Mouse (Mus musculus) urinary bladder, adult 2 months (tissue): ENCODE measurements at regions not wholly inside any gene's neighbourhood (a gene's known extent, or its start where the extent isn't known, plus 50 kb on each side); places are given as distances from the start of the nearest gene placed in this dataset.

Source experiments
- DNase-seq: peaks from one replicate; pipeline ENCODE4 v3.0.0; 2022; ENCODE audit warnings: low spot score

DNA sequence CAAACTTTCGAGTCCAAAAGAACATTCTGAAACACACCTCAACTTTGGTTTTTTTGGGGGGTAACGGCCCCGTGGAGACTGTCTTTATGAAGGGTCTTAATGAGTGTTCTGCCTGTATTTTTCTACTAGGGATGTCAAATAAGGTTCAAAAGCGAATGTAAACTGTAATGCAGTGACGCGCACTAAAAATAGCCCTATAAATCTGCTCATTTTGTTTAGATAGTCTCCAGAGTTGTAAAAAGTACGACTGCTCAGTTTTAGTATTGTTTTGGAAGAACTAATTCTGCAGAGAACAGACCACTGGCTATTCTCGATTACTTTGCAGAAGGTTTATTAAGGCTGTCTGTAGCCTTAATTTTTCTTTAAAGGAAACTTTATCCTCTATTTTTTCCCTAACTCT lies 68.6 kb upstream of the BC052040 start:
- no peak for DNase-seq

DNA sequence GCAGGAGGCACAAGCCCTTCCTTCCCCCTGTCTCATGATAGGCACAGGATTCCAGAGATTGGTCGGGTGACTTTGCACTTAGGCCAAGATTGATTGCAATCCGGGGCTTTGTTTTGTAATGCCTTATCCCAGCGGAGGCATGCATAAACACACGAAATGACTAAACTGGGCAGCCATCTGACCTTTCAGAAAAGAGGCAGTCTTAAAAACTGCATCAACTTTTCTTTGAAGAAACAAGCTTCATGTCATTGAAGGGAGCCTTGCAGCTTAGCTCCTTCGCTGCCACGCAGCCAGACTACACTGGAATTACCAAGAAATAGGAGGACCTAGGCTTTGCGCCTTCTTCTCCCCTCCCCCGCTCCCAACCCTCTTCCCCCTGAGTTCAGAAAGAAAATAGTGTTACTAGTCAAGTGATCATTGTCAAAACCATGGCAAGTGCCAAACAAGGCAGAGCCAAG lies 67.7 kb upstream of the BC052040 start:
- no peak for DNase-seq

DNA sequence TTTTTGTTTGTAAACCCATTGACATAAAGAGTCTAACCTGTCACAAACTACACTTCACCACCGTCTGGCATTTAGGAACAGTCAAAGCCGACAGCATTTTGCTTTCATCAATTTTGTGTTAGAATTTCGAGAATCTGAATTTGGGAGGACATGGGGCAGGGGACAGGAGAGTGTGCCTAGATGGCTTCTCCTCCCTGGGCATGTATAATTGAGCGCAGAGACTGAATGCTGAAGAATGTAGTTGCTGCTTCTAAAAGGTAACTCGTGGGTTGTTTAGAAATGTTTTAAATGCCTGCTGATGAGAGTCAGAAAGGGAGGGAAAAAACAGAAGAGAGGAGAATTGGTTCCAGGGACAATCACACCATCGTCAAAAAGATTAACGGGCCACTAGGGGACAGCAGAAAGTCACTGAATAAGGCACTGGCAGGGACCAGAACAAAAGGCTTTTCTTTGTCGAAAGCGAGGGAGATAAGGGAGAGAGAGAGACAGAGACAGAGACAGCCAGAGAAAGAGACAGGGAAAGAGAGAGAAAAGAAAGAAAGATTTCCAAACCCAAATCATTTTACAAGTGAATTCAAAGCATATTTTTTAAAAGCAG lies 66.6 kb upstream of the BC052040 start:
- DNase-seq: no peak

DNA sequence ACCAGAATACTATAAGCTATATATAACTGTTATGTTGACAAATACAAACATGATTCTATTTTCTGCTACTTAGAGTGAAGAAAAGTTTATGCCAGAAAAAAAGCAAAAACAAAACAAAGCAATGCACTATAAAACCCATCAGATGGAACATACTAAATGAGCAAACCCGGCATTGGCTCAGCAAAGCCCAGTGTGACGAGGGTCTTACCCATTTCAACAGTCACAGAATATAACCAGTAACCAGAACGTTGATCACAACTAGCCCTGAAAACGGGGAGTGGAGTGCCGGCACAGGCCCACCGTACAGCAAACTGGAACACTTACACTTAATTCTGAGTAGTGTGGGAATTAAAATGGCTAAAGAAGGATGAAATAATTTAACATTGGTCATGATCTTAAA lies 66.0 kb upstream of the BC052040 start:
- no peak for DNase-seq

DNA sequence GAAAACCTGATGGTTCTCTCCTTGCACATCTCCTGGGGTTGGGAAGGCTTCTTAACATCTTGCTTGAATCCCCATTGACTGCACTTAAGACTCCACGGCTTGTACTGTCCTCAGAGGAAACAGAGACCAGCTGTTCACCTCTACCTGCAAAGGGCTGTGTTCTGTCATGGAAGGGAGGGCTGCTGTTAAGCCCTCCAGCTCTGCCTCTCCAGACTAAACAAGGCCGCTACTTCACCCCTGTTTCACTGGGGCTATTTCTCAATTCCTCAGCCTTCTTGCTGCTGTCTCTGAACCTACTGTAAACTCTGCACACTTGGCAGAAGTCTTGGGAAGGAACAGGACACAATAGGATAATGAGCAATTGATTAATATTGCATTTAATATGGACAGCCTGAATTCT lies 64.7 kb upstream of the BC052040 start:
- no peak for DNase-seq

DNA sequence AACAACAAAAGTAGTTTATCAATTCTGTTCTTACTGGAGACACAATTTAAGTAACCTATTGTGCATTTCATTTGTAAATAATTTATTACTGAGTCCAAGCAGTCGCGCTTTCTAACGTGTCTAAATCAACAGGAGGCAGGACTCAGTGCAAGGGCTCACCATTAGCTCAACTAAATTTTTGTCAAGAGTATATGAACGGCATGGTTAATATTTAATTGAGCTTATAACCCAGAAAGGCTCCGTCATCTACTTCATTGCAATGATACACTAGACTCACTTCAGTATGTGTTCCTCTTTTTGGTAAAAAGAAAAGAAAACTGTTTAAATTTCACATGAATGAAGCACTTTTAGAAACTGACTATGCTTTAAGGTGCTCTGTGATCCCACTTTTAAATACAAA lies 61.5 kb upstream of the BC052040 start:
- no peak for DNase-seq

DNA sequence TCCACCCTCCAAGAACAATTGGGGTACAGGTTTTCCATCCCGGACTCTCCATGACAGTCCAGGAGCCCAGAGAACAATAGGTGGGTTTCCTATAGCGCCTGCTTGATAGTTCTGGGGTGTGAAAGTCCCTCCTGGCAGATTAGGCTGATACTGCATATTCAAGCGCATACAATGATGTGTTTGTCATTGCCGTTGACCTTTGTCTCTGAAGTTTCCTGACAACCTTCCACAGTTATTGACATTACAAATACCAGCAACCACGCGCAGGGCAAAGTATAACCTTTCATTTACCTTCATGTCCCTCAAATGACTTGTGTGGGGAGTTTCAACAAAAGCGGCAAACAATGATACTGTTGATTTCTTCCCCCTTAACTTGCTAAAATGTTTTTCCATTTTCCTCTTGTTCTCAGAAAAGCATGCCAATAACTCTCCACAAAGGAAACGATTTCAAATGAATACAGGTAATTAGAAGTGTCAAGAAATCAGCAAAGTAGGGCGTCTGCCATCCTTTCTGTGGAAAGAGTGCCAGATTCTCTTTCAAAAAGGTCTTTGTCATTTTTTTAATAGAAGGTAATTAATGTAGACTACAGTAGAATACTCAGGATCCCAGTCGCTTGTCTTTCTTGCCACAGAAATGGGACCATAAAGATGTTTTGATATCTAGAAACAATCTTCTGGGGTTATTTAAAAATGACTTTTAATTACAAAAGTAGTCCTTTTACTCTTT lies 60.9 kb upstream of the BC052040 start:
- no peak for DNase-seq

DNA sequence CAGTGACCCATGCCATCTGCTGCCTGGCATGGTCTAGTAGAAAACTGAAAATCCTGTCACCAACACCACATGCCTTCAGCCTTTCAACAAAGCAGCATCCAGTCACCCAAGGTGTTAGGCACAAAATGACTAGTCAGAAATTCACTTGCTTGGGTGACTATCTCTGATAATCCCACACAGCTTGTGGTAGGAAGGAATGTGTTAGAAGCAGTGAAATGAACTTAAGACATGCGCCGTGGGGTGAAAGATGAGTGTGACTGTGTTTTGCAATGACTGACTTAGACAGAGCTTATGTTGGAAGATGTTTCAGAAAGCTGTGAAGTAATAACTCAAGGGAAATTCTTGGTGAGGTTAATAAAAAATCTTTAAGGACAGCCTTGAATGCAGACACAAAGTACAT lies 51.6 kb upstream of the BC052040 start:
- no peak for DNase-seq
